Mouse (Mus musculus): ENCODE data around the gene Cacna2d3. TPM values are rescaled to one million over a fixed set of nuclear protein-coding genes. Genes with fewer than 3 reads are reported as not detected.

Cacna2d3 gene
- polyA plus RNA-seq, 1 experiment from 2014 or later, result 1.9 TPM

GRCm38 (mm10) chr14:29090074-29090473 lies 631.6 kb downstream of the Cacna2d3 start:
- Histone ChIP-seq H3K27ac (replicated peaks) (no peak overlapping the region), H3K4me3 (no peak overlapping the region), H3K27me3 (replicated peaks; ENCODE audit: low read depth, poor library complexity, severe bottlenecking) (peaks cover 42% of the 10 kb centered on the region), H3K9me3 (no peaks in the 10 kb centered on the region), H3K4me1 (peaks cover 25% of the 10 kb centered on the region), H3K36me3 (replicated peaks) (no peaks in the 10 kb centered on the region)
- WGBS, result 5% methylated on average over 5 of the region's 5 CpGs
- DNase-seq (ENCODE audit: low spot score), result peak; percentile 88

GRCm38 (mm10) chr14:29086528-29086927 lies 635.1 kb downstream of the Cacna2d3 start:
- Histone ChIP-seq H3K27ac (replicated peaks) (peak overlapping the region; percentile 32; the same call in 1 of the 2 replicates), H3K9me3 (no peaks in the 10 kb centered on the region), H3K4me3 (no peak overlapping the region), H3K4me1 (peaks cover 23% of the 10 kb centered on the region), H3K36me3 (replicated peaks) (no peaks in the 10 kb centered on the region), H3K27me3 (replicated peaks; ENCODE audit: low read depth, poor library complexity, severe bottlenecking) (peaks cover 38% of the 10 kb centered on the region)
- DNase-seq (ENCODE audit: low spot score), result peak; percentile 28
- WGBS, result 39% methylated on average over 4 of the region's 4 CpGs

GRCm38 (mm10) chr14:29085493-29086159 lies 636.0 kb downstream of the Cacna2d3 start:
- no peak for DNase-seq (ENCODE audit: low spot score)
- H3K9me3 ChIP-seq, result no peaks in the 10 kb centered on the region
- H3K27me3 ChIP-seq (replicated peaks; ENCODE audit: low read depth, poor library complexity, severe bottlenecking), result peaks cover 29% of the 10 kb centered on the region
- 0 out of 2 replicates have a peak overlapping the region, but pooled peaks have one; percentile 32 for H3K27ac ChIP-seq (replicated peaks)
- no peak overlapping the region for H3K4me3 ChIP-seq
- H3K36me3 ChIP-seq (replicated peaks), result no peaks in the 10 kb centered on the region
- WGBS, result 47% methylated on average over 7 of the region's 7 CpGs
- peaks cover 26% of the 10 kb centered on the region for H3K4me1 ChIP-seq

- no peak for DNase-seq (ENCODE audit: low spot score)
- peaks cover 8% of the 10 kb centered on the region; the same call in 1 of the 2 replicates for H3K27me3 ChIP-seq (replicated peaks; ENCODE audit: low read depth, poor library complexity, severe bottlenecking)
- no peak overlapping the region for H3K27ac ChIP-seq (replicated peaks)
- H3K4me1 ChIP-seq, result peaks cover 27% of the 10 kb centered on the region
- 87% methylated on average over 1 of the region's 1 CpGs for WGBS
- H3K9me3 ChIP-seq, result no peaks in the 10 kb centered on the region
- no peaks in the 10 kb centered on the region for H3K36me3 ChIP-seq (replicated peaks)
- no peak overlapping the region for H3K4me3 ChIP-seq
These were observed 639.5 kb downstream of the Cacna2d3 start for GRCm38 (mm10) chr14:29082171-29082570.

GRCm38 (mm10) chr14:29080630-29081029 lies 641.0 kb downstream of the Cacna2d3 start:
- no peak for DNase-seq (ENCODE audit: low spot score)

GRCm38 (mm10) chr14:29080228-29080627 lies 641.4 kb downstream of the Cacna2d3 start:
- no peak overlapping the region for H3K4me3 ChIP-seq
- H3K27me3 ChIP-seq (replicated peaks; ENCODE audit: low read depth, poor library complexity, severe bottlenecking), result no peaks in the 10 kb centered on the region
- H3K27ac ChIP-seq (replicated peaks), result no peak overlapping the region
- no peaks in the 10 kb centered on the region for H3K9me3 ChIP-seq
- H3K4me1 ChIP-seq, result peaks cover 13% of the 10 kb centered on the region
- WGBS, result 81% methylated on average over 4 of the region's 4 CpGs
- no peak for DNase-seq (ENCODE audit: low spot score)
- H3K36me3 ChIP-seq (replicated peaks), result no peaks in the 10 kb centered on the region

More at GRCm38 (mm10) chr14:29080630-29081029, 641.0 kb downstream of the Cacna2d3 start:
- no peaks in the 10 kb centered on the region for H3K27me3 ChIP-seq (replicated peaks; ENCODE audit: low read depth, poor library complexity, severe bottlenecking)
- peaks cover 16% of the 10 kb centered on the region for H3K4me1 ChIP-seq
- no peaks in the 10 kb centered on the region for H3K9me3 ChIP-seq
- no peak overlapping the region for H3K27ac ChIP-seq (replicated peaks)
- 82% methylated on average over 4 of the region's 4 CpGs for WGBS
- no peaks in the 10 kb centered on the region for H3K36me3 ChIP-seq (replicated peaks)
- no peak overlapping the region for H3K4me3 ChIP-seq

GRCm38 (mm10) chr14:29077418-29077817 lies 644.2 kb downstream of the Cacna2d3 start:
- 57% methylated on average over 3 of the region's 3 CpGs for WGBS
- no peak overlapping the region for H3K4me3 ChIP-seq
- DNase-seq (ENCODE audit: low spot score), result peak; percentile 18
- H3K4me1 ChIP-seq, result peaks cover 8% of the 10 kb centered on the region; the same call in 1 of the 2 replicates
- no peaks in the 10 kb centered on the region for H3K27me3 ChIP-seq (replicated peaks; ENCODE audit: low read depth, poor library complexity, severe bottlenecking)
- H3K27ac ChIP-seq (replicated peaks), result no peak overlapping the region
- H3K9me3 ChIP-seq, result no peaks in the 10 kb centered on the region
- H3K36me3 ChIP-seq (replicated peaks), result no peaks in the 10 kb centered on the region

GRCm38 (mm10) chr14:29073747-29074146 lies 647.9 kb downstream of the Cacna2d3 start:
- 88% methylated on average over 4 of the region's 4 CpGs for WGBS

GRCm38 (mm10) chr14:29062676-29063075 lies 659.0 kb downstream of the Cacna2d3 start:
- 99% methylated on average over 2 of the region's 2 CpGs for WGBS
- Histone ChIP-seq H3K9me3 (no peaks in the 10 kb centered on the region), H3K27me3 (replicated peaks; ENCODE audit: low read depth, poor library complexity, severe bottlenecking) (no peaks in the 10 kb centered on the region), H3K36me3 (replicated peaks) (no peaks in the 10 kb centered on the region), H3K4me3 (no peak overlapping the region), H3K27ac (replicated peaks) (no peak overlapping the region), H3K4me1 (peaks cover 19% of the 10 kb centered on the region)
- DNase-seq (ENCODE audit: low spot score), result no peak

More at GRCm38 (mm10) chr14:29073747-29074146, 647.9 kb downstream of the Cacna2d3 start:
- H3K4me3 ChIP-seq, result no peak overlapping the region
- no peaks in the 10 kb centered on the region for H3K27me3 ChIP-seq (replicated peaks; ENCODE audit: low read depth, poor library complexity, severe bottlenecking)
- no peak overlapping the region for H3K27ac ChIP-seq (replicated peaks)
- peaks cover 5% of the 10 kb centered on the region; the same call in 1 of the 2 replicates for H3K4me1 ChIP-seq
- no peak for DNase-seq (ENCODE audit: low spot score)
- no peaks in the 10 kb centered on the region for H3K36me3 ChIP-seq (replicated peaks)
- no peaks in the 10 kb centered on the region for H3K9me3 ChIP-seq

GRCm38 (mm10) chr14:29061491-29061890 lies 660.2 kb downstream of the Cacna2d3 start:
- no peaks in the 10 kb centered on the region for H3K27me3 ChIP-seq (replicated peaks; ENCODE audit: low read depth, poor library complexity, severe bottlenecking)
- WGBS, result 92% methylated on average over 1 of the region's 1 CpGs
- H3K27ac ChIP-seq (replicated peaks), result no peak overlapping the region
- no peaks in the 10 kb centered on the region for H3K36me3 ChIP-seq (replicated peaks)
- H3K9me3 ChIP-seq, result no peaks in the 10 kb centered on the region
- DNase-seq (ENCODE audit: low spot score), result no peak
- no peak overlapping the region for H3K4me3 ChIP-seq
- peaks cover 19% of the 10 kb centered on the region for H3K4me1 ChIP-seq

- Histone ChIP-seq H3K9me3 (no peaks in the 10 kb centered on the region), H3K4me1 (peaks cover 14% of the 10 kb centered on the region), H3K36me3 (replicated peaks) (no peaks in the 10 kb centered on the region), H3K4me3 (no peak overlapping the region), H3K27me3 (replicated peaks; ENCODE audit: low read depth, poor library complexity, severe bottlenecking) (no peaks in the 10 kb centered on the region), H3K27ac (replicated peaks) (no peak overlapping the region)
- no peak for DNase-seq (ENCODE audit: low spot score)
These were observed 661.0 kb downstream of the Cacna2d3 start for GRCm38 (mm10) chr14:29060679-29061078.

- Histone ChIP-seq H3K27ac (replicated peaks) (no peak overlapping the region), H3K9me3 (no peaks in the 10 kb centered on the region), H3K27me3 (replicated peaks; ENCODE audit: low read depth, poor library complexity, severe bottlenecking) (no peaks in the 10 kb centered on the region), H3K36me3 (replicated peaks) (no peaks in the 10 kb centered on the region), H3K4me3 (no peak overlapping the region), H3K4me1 (peaks cover 9% of the 10 kb centered on the region; the same call in 1 of the 2 replicates)
- peak; percentile 19 for DNase-seq (ENCODE audit: low spot score)
- 61% methylated on average over 16 of the region's 16 CpGs for WGBS
These were observed 669.5 kb downstream of the Cacna2d3 start for GRCm38 (mm10) chr14:29051951-29052835.
